Mouse (Mus musculus): Measurements from ENCODE around the gene Nmnat2. TPM values are rescaled to one million over a fixed set of nuclear protein-coding genes. Genes with fewer than 3 reads are reported as not detected.

The Nmnat2 gene
- polyA plus RNA-seq, 1 experiment, result 2.1 TPM

DNA sequence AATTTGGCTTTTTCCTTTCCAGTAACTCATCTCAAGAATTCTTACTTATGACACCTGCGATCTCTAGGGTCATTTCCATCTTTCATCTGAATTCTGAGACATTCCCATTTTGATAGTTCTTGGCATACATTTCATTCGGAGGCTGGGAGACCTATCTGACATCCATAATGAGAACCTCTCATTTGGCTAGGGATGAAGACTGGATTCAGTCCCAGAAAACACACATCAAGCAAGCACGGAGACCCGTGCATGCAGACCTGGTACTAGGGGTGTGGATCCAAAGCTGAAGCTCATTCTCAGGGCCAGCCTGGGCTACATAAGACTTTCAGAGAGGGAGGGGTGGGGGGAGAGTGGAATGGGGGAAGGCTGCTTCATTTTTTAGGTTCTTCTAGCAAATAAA is 68.2 kb downstream of the Nmnat2 start:
- no peak overlapping the region for H3K4me2 ChIP-seq (ENCODE audit: low read depth)
- TF ChIP-seq MAX (IDR thresholded peaks at IDR 0.05; ENCODE audit: low read depth), result no peak
- no peak for TF ChIP-seq TCF12 (IDR thresholded peaks at IDR 0.05; ENCODE audit: insufficient read depth, poor library complexity, severe bottlenecking)
- TF ChIP-seq REST (IDR thresholded peaks at IDR 0.05; ENCODE audit: insufficient read depth, insufficient read length), result no peak
- no peak for TF ChIP-seq POLR2AphosphoS2 (IDR thresholded peaks at IDR 0.05; ENCODE audit: insufficient read length, low read depth)
- TF ChIP-seq USF1 (IDR thresholded peaks at IDR 0.05; ENCODE audit: low read depth), result no peak
- TF ChIP-seq CEBPB (IDR thresholded peaks at IDR 0.05; ENCODE audit: insufficient read depth, poor library complexity, severe bottlenecking), result no peak
- no peak overlapping the region for H3ac ChIP-seq (ENCODE audit: control insufficient read depth, insufficient read length)
- no peaks in the 10 kb centered on the region for H3K79me2 ChIP-seq (ENCODE audit: control insufficient read depth, insufficient read depth)
- no peak overlapping the region for H3K4me3 ChIP-seq
- H3K36me3 ChIP-seq (ENCODE audit: control insufficient read depth, insufficient read depth), result no peaks in the 10 kb centered on the region
- no peaks in the 10 kb centered on the region for H3K27me3 ChIP-seq (ENCODE audit: control insufficient read depth, insufficient read depth, insufficient read length)

DNA sequence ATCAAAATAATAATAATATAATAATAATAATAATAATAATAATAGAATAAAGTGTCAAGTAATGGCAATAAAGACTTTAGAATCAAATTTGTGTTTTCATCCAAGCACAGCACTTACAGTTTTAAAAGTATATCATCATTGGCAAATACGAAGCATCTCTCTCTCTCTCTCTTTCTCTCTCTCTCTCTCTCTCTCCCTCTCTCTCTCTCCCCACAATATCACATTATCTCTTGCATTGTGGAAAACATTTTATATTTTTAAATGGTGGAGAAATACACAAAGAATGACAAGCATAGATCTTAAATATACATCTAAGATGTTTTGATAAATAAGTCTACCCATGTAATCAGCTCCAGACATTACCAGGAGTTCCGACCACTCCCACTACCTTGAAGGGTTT is 69.1 kb downstream of the Nmnat2 start:
- no peaks in the 10 kb centered on the region for H3K36me3 ChIP-seq (ENCODE audit: control insufficient read depth, insufficient read depth)
- TF ChIP-seq MAX (IDR thresholded peaks at IDR 0.05; ENCODE audit: low read depth) (no peak), E2F4 (IDR thresholded peaks at IDR 0.05; ENCODE audit: insufficient read depth) (no peak), REST (IDR thresholded peaks at IDR 0.05; ENCODE audit: insufficient read depth, insufficient read length) (no peak), SRF (IDR thresholded peaks at IDR 0.05; ENCODE audit: control insufficient read depth, insufficient read length, low read depth) (no peak), MYOD1 (IDR thresholded peaks at IDR 0.05; ENCODE audit: control insufficient read depth in 1 of 3, insufficient read length in 2 of 3, low read depth in 2 of 3) (no peak), TCF3 (IDR thresholded peaks at IDR 0.05; ENCODE audit: insufficient read length, low read depth) (no peak), USF1 (IDR thresholded peaks at IDR 0.05; ENCODE audit: low read depth) (no peak)
- H3K27me3 ChIP-seq (ENCODE audit: control insufficient read depth, insufficient read depth, insufficient read length), result no peaks in the 10 kb centered on the region
- no peaks in the 10 kb centered on the region for H3K79me2 ChIP-seq (ENCODE audit: control insufficient read depth, insufficient read depth)
- no peak overlapping the region for H3ac ChIP-seq (ENCODE audit: control insufficient read depth, insufficient read length)
- H3K4me3 ChIP-seq, result no peak overlapping the region
- H3K4me2 ChIP-seq (ENCODE audit: low read depth), result no peak overlapping the region

GRCm38 (mm10) chr1:153024453-153024852 is 69.7 kb downstream of the Nmnat2 start:
- Histone ChIP-seq H3K36me3 (ENCODE audit: control insufficient read depth, insufficient read depth) (no peaks in the 10 kb centered on the region), H3K4me3 (no peak overlapping the region), H3ac (ENCODE audit: control insufficient read depth, insufficient read length) (no peak overlapping the region), H3K79me2 (ENCODE audit: control insufficient read depth, insufficient read depth) (no peaks in the 10 kb centered on the region), H3K27me3 (ENCODE audit: control insufficient read depth, insufficient read depth, insufficient read length) (no peaks in the 10 kb centered on the region), H3K4me2 (ENCODE audit: low read depth) (no peak overlapping the region)
- no peak for TF ChIP-seq E2F4 (IDR thresholded peaks at IDR 0.05; ENCODE audit: insufficient read depth)
- no peak for TF ChIP-seq MYOD1 (IDR thresholded peaks at IDR 0.05; ENCODE audit: control insufficient read depth in 1 of 3, insufficient read length in 2 of 3, low read depth in 2 of 3)
- TF ChIP-seq TCF12 (IDR thresholded peaks at IDR 0.05; ENCODE audit: insufficient read depth, poor library complexity, severe bottlenecking), result no peak
- TF ChIP-seq POLR2A (IDR thresholded peaks at IDR 0.05; ENCODE audit: insufficient read length, low read depth), result no peak
- TF ChIP-seq REST (IDR thresholded peaks at IDR 0.05; ENCODE audit: insufficient read depth, insufficient read length), result no peak
- TF ChIP-seq POLR2AphosphoS2 (IDR thresholded peaks at IDR 0.05; ENCODE audit: insufficient read length, low read depth), result no peak
- no peak for TF ChIP-seq CEBPB (IDR thresholded peaks at IDR 0.05; ENCODE audit: insufficient read depth, poor library complexity, severe bottlenecking)
- no peak for TF ChIP-seq MYOG (IDR thresholded peaks at IDR 0.05; ENCODE audit: control insufficient read depth in 1 of 3, insufficient read depth in 1 of 3, insufficient read length in 2 of 3, low read depth in 2 of 3)
- TF ChIP-seq USF1 (IDR thresholded peaks at IDR 0.05; ENCODE audit: low read depth), result no peak
- TF ChIP-seq SRF (IDR thresholded peaks at IDR 0.05; ENCODE audit: control insufficient read depth, insufficient read length, low read depth), result no peak
- no peak for TF ChIP-seq MAX (IDR thresholded peaks at IDR 0.05; ENCODE audit: low read depth)
- TF ChIP-seq TCF3 (IDR thresholded peaks at IDR 0.05; ENCODE audit: insufficient read length, low read depth), result no peak

GRCm38 (mm10) chr1:153031345-153031744 is 76.6 kb downstream of the Nmnat2 start:
- Histone ChIP-seq H3K27me3 (ENCODE audit: control insufficient read depth, insufficient read depth, insufficient read length) (no peaks in the 10 kb centered on the region), H3K4me3 (no peak overlapping the region), H3K4me2 (ENCODE audit: low read depth) (no peak overlapping the region), H3K36me3 (ENCODE audit: control insufficient read depth, insufficient read depth) (no peaks in the 10 kb centered on the region), H3K79me2 (ENCODE audit: control insufficient read depth, insufficient read depth) (no peaks in the 10 kb centered on the region), H3ac (ENCODE audit: control insufficient read depth, insufficient read length) (no peak overlapping the region)
- TF ChIP-seq POLR2A (IDR thresholded peaks at IDR 0.05; ENCODE audit: insufficient read length, low read depth) (no peak), E2F4 (IDR thresholded peaks at IDR 0.05; ENCODE audit: insufficient read depth) (no peak), USF1 (IDR thresholded peaks at IDR 0.05; ENCODE audit: low read depth) (no peak), MAX (IDR thresholded peaks at IDR 0.05; ENCODE audit: low read depth) (no peak), TCF12 (IDR thresholded peaks at IDR 0.05; ENCODE audit: insufficient read depth, poor library complexity, severe bottlenecking) (no peak), REST (IDR thresholded peaks at IDR 0.05; ENCODE audit: insufficient read depth, insufficient read length) (no peak), SRF (IDR thresholded peaks at IDR 0.05; ENCODE audit: control insufficient read depth, insufficient read length, low read depth) (no peak), CEBPB (IDR thresholded peaks at IDR 0.05; ENCODE audit: insufficient read depth, poor library complexity, severe bottlenecking) (no peak), POLR2AphosphoS2 (IDR thresholded peaks at IDR 0.05; ENCODE audit: insufficient read length, low read depth) (no peak), MYOD1 (IDR thresholded peaks at IDR 0.05; ENCODE audit: control insufficient read depth in 1 of 3, insufficient read length in 2 of 3, low read depth in 2 of 3) (no peak), MYOG (IDR thresholded peaks at IDR 0.05; ENCODE audit: control insufficient read depth in 1 of 3, insufficient read depth in 1 of 3, insufficient read length in 2 of 3, low read depth in 2 of 3) (no peak), TCF3 (IDR thresholded peaks at IDR 0.05; ENCODE audit: insufficient read length, low read depth) (no peak)

DNA sequence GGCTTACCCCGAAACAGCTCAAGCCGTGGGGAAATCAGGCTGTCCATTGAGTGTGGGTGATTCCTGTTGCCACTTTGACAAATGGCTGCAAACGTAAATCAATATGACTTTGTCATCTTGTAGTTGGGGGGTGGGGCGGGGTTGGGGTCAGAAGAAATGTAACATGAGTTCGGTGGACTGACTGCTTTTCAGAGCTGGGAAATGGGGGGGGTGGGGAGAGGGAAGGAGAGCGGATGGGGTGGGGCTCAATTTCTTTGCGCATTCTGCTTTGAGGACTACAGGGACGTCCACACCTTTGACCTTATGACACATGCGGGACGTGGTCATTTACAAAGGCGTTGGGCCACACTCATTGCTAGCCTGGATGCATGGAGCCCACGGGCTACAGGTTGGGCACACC is 77.2 kb downstream of the Nmnat2 start:
- Histone ChIP-seq H3K4me3 (no peak overlapping the region), H3K27me3 (ENCODE audit: control insufficient read depth, insufficient read depth, insufficient read length) (no peaks in the 10 kb centered on the region), H3K36me3 (ENCODE audit: control insufficient read depth, insufficient read depth) (no peaks in the 10 kb centered on the region), H3K79me2 (ENCODE audit: control insufficient read depth, insufficient read depth) (no peaks in the 10 kb centered on the region), H3K4me2 (ENCODE audit: low read depth) (no peak overlapping the region), H3ac (ENCODE audit: control insufficient read depth, insufficient read length) (no peak overlapping the region)
- TF ChIP-seq CEBPB (IDR thresholded peaks at IDR 0.05; ENCODE audit: insufficient read depth, poor library complexity, severe bottlenecking) (no peak), MYOG (IDR thresholded peaks at IDR 0.05; ENCODE audit: control insufficient read depth in 1 of 3, insufficient read depth in 1 of 3, insufficient read length in 2 of 3, low read depth in 2 of 3) (no peak), TCF12 (IDR thresholded peaks at IDR 0.05; ENCODE audit: insufficient read depth, poor library complexity, severe bottlenecking) (no peak), MYOD1 (IDR thresholded peaks at IDR 0.05; ENCODE audit: control insufficient read depth in 1 of 3, insufficient read length in 2 of 3, low read depth in 2 of 3) (no peak), E2F4 (IDR thresholded peaks at IDR 0.05; ENCODE audit: insufficient read depth) (no peak), POLR2A (IDR thresholded peaks at IDR 0.05; ENCODE audit: insufficient read length, low read depth) (no peak), REST (IDR thresholded peaks at IDR 0.05; ENCODE audit: insufficient read depth, insufficient read length) (no peak), POLR2AphosphoS2 (IDR thresholded peaks at IDR 0.05; ENCODE audit: insufficient read length, low read depth) (no peak), USF1 (IDR thresholded peaks at IDR 0.05; ENCODE audit: low read depth) (no peak), MAX (IDR thresholded peaks at IDR 0.05; ENCODE audit: low read depth) (no peak), SRF (IDR thresholded peaks at IDR 0.05; ENCODE audit: control insufficient read depth, insufficient read length, low read depth) (no peak), TCF3 (IDR thresholded peaks at IDR 0.05; ENCODE audit: insufficient read length, low read depth) (no peak)
